8 mouse cellular contexts compared by ENCODE assay signal in genomic region chr11:105944770-105945672, GRCm38 (mm10). TPM values are rescaled to one million over a fixed set of nuclear protein-coding genes. Genes with fewer than 3 reads are reported as not detected.
DNase-seq lines count a peak whose midpoint lies in the region; ATAC-seq and TF ChIP-seq lines count a peak whose summit lies in the region.

No protein-coding gene starts in this region.

- no peaks in the 10 kb centered on the region for H3K36me3 ChIP-seq in ES-E14 (ENCODE audit: control insufficient read depth, insufficient read depth, low read length, poor library complexity, severe bottlenecking)
- H3K36me3 ChIP-seq in embryonic facial prominence, embryonic 11.5 days (replicated peaks; ENCODE audit: control insufficient read depth, insufficient read depth, low read depth, low read length) = no peaks in the 10 kb centered on the region
- no peaks in the 10 kb centered on the region for H3K36me3 ChIP-seq in limb, embryonic 12.5 days
- H3K36me3 ChIP-seq in myocyte (ENCODE audit: control insufficient read depth, insufficient read depth) = no peaks in the 10 kb centered on the region

- no peak for TF ChIP-seq POLR2A in myocyte (IDR thresholded peaks at IDR 0.05; ENCODE audit: insufficient read length, low read depth)

- H3K79me2 ChIP-seq in myocyte (ENCODE audit: control insufficient read depth, insufficient read depth) = no peaks in the 10 kb centered on the region

- no peak overlapping the region for H3ac ChIP-seq in myocyte (ENCODE audit: control insufficient read depth, insufficient read length)

- in situ Hi-C loops in ES-E14 (cut with MboI; ENCODE audit: low sequenced_read_pairs in 2 of 2, unreplicated experiment in 2 of 2) = no loop called here

- peaks cover 8% of the 10 kb centered on the region for H3K27me3 ChIP-seq in embryonic facial prominence, embryonic 11.5 days (ENCODE audit: control insufficient read depth, insufficient read depth, low read length)
- peaks cover 25% of the 10 kb centered on the region for H3K27me3 ChIP-seq in limb, embryonic 12.5 days
- H3K27me3 ChIP-seq in myocyte (ENCODE audit: control insufficient read depth, insufficient read depth, insufficient read length) = no peaks in the 10 kb centered on the region

- H3K4me1 ChIP-seq in ES-E14 (ENCODE audit: control insufficient read depth in 2 of 2, insufficient read depth in 2 of 2, low read length in 2 of 2, poor library complexity in 1 of 2) = peaks cover 4 to 23% of the 10 kb centered on the region in 2 experiments; a peak in 2 of 4 replicates
- H3K4me1 ChIP-seq in embryonic facial prominence, embryonic 11.5 days (ENCODE audit: control insufficient read depth, insufficient read depth, low read length) = no peaks in the 10 kb centered on the region
- H3K4me1 ChIP-seq in limb, embryonic 12.5 days (replicated peaks) = peaks cover 24% of the 10 kb centered on the region

- H3K9ac ChIP-seq in ES-E14 (ENCODE audit: insufficient read depth, low read depth, low read length, poor library complexity, severe bottlenecking) = peak overlapping the region; percentile 48; the same call in 1 of the 2 replicates
- H3K9ac ChIP-seq in embryonic facial prominence, embryonic 11.5 days (replicated peaks; ENCODE audit: low read length) = no peak overlapping the region
- H3K9ac ChIP-seq in limb, embryonic 12.5 days (replicated peaks) = no peak overlapping the region

- H3K4me3 ChIP-seq in ES-E14 (ENCODE audit: insufficient read depth in 1 of 2, low read depth in 1 of 2, low read length in 2 of 2, poor library complexity in 1 of 2, severe bottlenecking in 1 of 2) (peak overlapping the region; percentile 85 to 86), myocyte (no peak overlapping the region)
- peak overlapping the region; percentile 68 for H3K4me3 ChIP-seq in embryonic facial prominence, embryonic 11.5 days (ENCODE audit: low read depth, low read length)
- peak overlapping the region; percentile 72 for H3K4me3 ChIP-seq in limb, embryonic 12.5 days (replicated peaks)

- intact Hi-C loops in heart, postnatal 14 days (cut with DNase I) = loop anchor here (2.0 kb wide), 1 partner anchor 24 kb away; no protein-coding TSS in a partner anchor

- 82% methylated on average over 16 of the region's 16 CpGs for WGBS in embryonic facial prominence, embryonic 11.5 days
- WGBS in limb, embryonic 12.5 days = 84% methylated on average over 16 of the region's 16 CpGs

- ATAC-seq in embryonic facial prominence, embryonic 11.5 days (replicated peaks; ENCODE audit: insufficient number of reproducible peaks, low FRiP score, low TSS enrichment, low read depth) = no peak
- ATAC-seq in limb, embryonic 12.5 days (ENCODE audit: insufficient number of reproducible peaks, insufficient read depth, low FRiP score, low TSS enrichment, low read depth) = no peak

- no peak overlapping the region for H3K27ac ChIP-seq in ES-E14 (ENCODE audit: insufficient read depth, low read depth, low read length, poor library complexity, severe bottlenecking)
- H3K27ac ChIP-seq in embryonic facial prominence, embryonic 11.5 days (replicated peaks; ENCODE audit: low read depth, low read length) = no peak overlapping the region
- no peak overlapping the region for H3K27ac ChIP-seq in limb, embryonic 12.5 days

- H3K4me2 ChIP-seq in embryonic facial prominence, embryonic 11.5 days (ENCODE audit: low read depth, low read length) = no peak overlapping the region; the same call in 1 of the 2 replicates
- H3K4me2 ChIP-seq in limb, embryonic 12.5 days = peak overlapping the region; percentile 97
- peak overlapping the region; percentile 86 for H3K4me2 ChIP-seq in myocyte (ENCODE audit: low read depth)

- no peak for DNase-seq in ES-E14 (ENCODE audit: low read depth, low spot score)
- DNase-seq in embryonic facial prominence, embryonic 11.5 days (ENCODE audit: low spot score) = no peak
- peak; percentile 49 to 51 for DNase-seq in heart, postnatal 14 days
- no peak for DNase-seq in thymus, postnatal 25 days
- DNase-seq in urinary bladder, adult 2 months (ENCODE audit: low spot score) = no peak
- DNase-seq in right cerebral cortex, adult 18-20 months = no peak

- no peaks in the 10 kb centered on the region for H3K9me3 ChIP-seq in ES-E14 (ENCODE audit: control insufficient read depth, insufficient read depth, low read depth, low read length)
- no peaks in the 10 kb centered on the region for H3K9me3 ChIP-seq in embryonic facial prominence, embryonic 11.5 days (replicated peaks; ENCODE audit: control insufficient read depth, low read length)
- no peaks in the 10 kb centered on the region for H3K9me3 ChIP-seq in limb, embryonic 12.5 days

TF ChIP-seq in ES-E14, 5 proteins besides CTCF, POLR2A, EP300 and RAD21:
- TF ChIP-seq CHD2 (IDR thresholded peaks at IDR 0.05; ENCODE audit: low read depth, low read length) (no peak), MAFK (IDR thresholded peaks at IDR 0.05; ENCODE audit: insufficient read depth, low read depth, low read length) (no peak), ZNF384 (IDR thresholded peaks at IDR 0.05; ENCODE audit: low read depth, low read length) (no peak), HCFC1 (IDR thresholded peaks at IDR 0.05; ENCODE audit: borderline replicate concordance, insufficient read depth, low read length) (no peak), ZC3H11A (IDR thresholded peaks at IDR 0.05; ENCODE audit: borderline replicate concordance, low read depth, low read length) (no peak)

TF ChIP-seq in myocyte, 11 proteins besides CTCF, POLR2A, EP300 and RAD21:
- TF ChIP-seq POLR2AphosphoS2 (IDR thresholded peaks at IDR 0.05; ENCODE audit: insufficient read length, low read depth) (no peak), USF1 (IDR thresholded peaks at IDR 0.05; ENCODE audit: low read depth) (no peak), TCF12 (IDR thresholded peaks at IDR 0.05; ENCODE audit: insufficient read depth, poor library complexity, severe bottlenecking) (no peak), MYOG (IDR thresholded peaks at IDR 0.05; ENCODE audit: control insufficient read depth in 1 of 3, insufficient read depth in 1 of 3, insufficient read length in 2 of 3, low read depth in 2 of 3) (no peak), E2F4 (IDR thresholded peaks at IDR 0.05; ENCODE audit: insufficient read depth) (no peak), TCF3 (IDR thresholded peaks at IDR 0.05; ENCODE audit: insufficient read length, low read depth) (no peak), CEBPB (IDR thresholded peaks at IDR 0.05; ENCODE audit: insufficient read depth, poor library complexity, severe bottlenecking) (no peak), MAX (IDR thresholded peaks at IDR 0.05; ENCODE audit: low read depth) (no peak), MYOD1 (IDR thresholded peaks at IDR 0.05; ENCODE audit: control insufficient read depth in 1 of 3, insufficient read length in 2 of 3, low read depth in 2 of 3) (no peak), REST (IDR thresholded peaks at IDR 0.05; ENCODE audit: insufficient read depth, insufficient read length) (no peak), SRF (IDR thresholded peaks at IDR 0.05; ENCODE audit: control insufficient read depth, insufficient read length, low read depth) (no peak)

RNA-seq across cellular contexts. Expression of gene Cyb561, which starts 8.1 kb away (rescaled TPM):
- total RNA-seq in ES-E14 (2012; rRNA removed) = 14.7 and 28.6 TPM in 2 replicates
- 9.9 and 13.4 TPM in 2 replicates for polyA plus RNA-seq in embryonic facial prominence, embryonic 11.5 days (2014; fragmentation: Nextera tagmentation; extraction: Ambion mirVana)
- total RNA-seq in heart, postnatal 14 days (2021) = 10 to 100 TPM; 14.2 to 14.8 TPM
- 9.6 and 9.7 TPM in 2 replicates for polyA plus RNA-seq in limb, embryonic 12.5 days (2016; fragmentation: Nextera tagmentation; extraction: Ambion mirVana)
- polyA plus RNA-seq in myocyte (2012; fragmentation: generic; extraction: Trizol) = 1.5 TPM
- polyA plus RNA-seq in urinary bladder, adult 2 months (2012; rRNA removed) = 25.2 and 26.9 TPM in 2 replicates

RNA-seq across cellular contexts. Expression of gene Ace, which starts 22.7 kb away (rescaled TPM):
- total RNA-seq in ES-E14 (2012; rRNA removed) = 1.2 and 1.4 TPM in 2 replicates
- 0.41 and 0.47 TPM in 2 replicates for polyA plus RNA-seq in embryonic facial prominence, embryonic 11.5 days (2014; fragmentation: Nextera tagmentation; extraction: Ambion mirVana)
- total RNA-seq in heart, postnatal 14 days (2021) = 10 to 100 TPM; 28.7 to 31.6 TPM
- 0.21 and 0.51 TPM in 2 replicates for polyA plus RNA-seq in limb, embryonic 12.5 days (2016; fragmentation: Nextera tagmentation; extraction: Ambion mirVana)
- 1.3 TPM for polyA plus RNA-seq in myocyte (2012; fragmentation: generic; extraction: Trizol)
- 13.6 and 16.5 TPM in 2 replicates for polyA plus RNA-seq in urinary bladder, adult 2 months (2012; rRNA removed)

RNA-seq across cellular contexts. Expression of gene Ace3, which starts 49.5 kb away (rescaled TPM):
- total RNA-seq in ES-E14 (2012; rRNA removed) = not detected in 2 replicates
- polyA plus RNA-seq in embryonic facial prominence, embryonic 11.5 days (2014; fragmentation: Nextera tagmentation; extraction: Ambion mirVana) = not detected in 2 replicates
- not detected for total RNA-seq in heart, postnatal 14 days (2021)
- not detected in 2 replicates for polyA plus RNA-seq in limb, embryonic 12.5 days (2016; fragmentation: Nextera tagmentation; extraction: Ambion mirVana)
- polyA plus RNA-seq in myocyte (2012; fragmentation: generic; extraction: Trizol) = not detected
- not detected in 2 replicates for polyA plus RNA-seq in urinary bladder, adult 2 months (2012; rRNA removed)

Comparison
In these comparisons a context has a peak if more than half of its experiments do, and no peak if none do; other contexts are left out.
1. DNase-seq: peak in heart, postnatal 14 days (2 of 2); none in ES-E14 (single experiment), embryonic facial prominence, embryonic 11.5 days (single experiment), thymus, postnatal 25 days (single experiment), urinary bladder, adult 2 months (single experiment) and right cerebral cortex, adult 18-20 months (single experiment).